Mouse (Mus musculus): ENCODE results near the gene March5. TPM values are rescaled to one million over a fixed set of nuclear protein-coding genes. Genes with fewer than 3 reads are reported as not detected.

Gene March5
- polyA plus RNA-seq, 1 experiment from 2014 or later = 155 TPM

DNA sequence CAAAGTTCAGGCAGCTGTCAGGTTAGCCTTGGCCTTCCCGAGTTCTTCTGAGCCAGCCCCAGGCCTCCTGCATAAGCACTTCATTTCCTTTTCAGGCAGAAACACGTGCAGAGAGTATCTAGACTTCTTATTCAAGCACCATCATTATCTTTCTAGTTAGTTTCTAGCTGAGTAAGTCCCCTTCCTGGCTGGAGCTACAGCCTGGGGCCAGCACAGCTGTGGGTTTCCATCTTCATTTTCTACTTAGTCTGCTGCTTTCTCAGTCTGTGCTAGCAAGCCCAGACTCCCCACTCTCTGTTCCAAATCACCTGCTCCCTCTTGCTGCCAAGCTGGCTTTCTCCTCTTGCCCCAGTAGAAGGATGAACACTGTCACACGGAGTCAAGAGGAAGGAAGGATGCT lies 39.5 kb downstream of the March5 start:
- Histone ChIP-seq H3K27me3 (ENCODE audit: control insufficient read depth, insufficient read depth, low read length) (no peaks in the 10 kb centered on the region), H3K9ac (ENCODE audit: low read length) (no peak overlapping the region), H3K4me1 (ENCODE audit: control insufficient read depth, insufficient read depth, low read length) (no peaks in the 10 kb centered on the region), H3K27ac (ENCODE audit: low read depth, low read length) (no peak overlapping the region), H3K4me2 (no peak overlapping the region), H3K9me3 (ENCODE audit: control insufficient read depth, low read length) (no peaks in the 10 kb centered on the region), H3K36me3 (ENCODE audit: control insufficient read depth, insufficient read depth, low read length) (no peaks in the 10 kb centered on the region), H3K4me3 (ENCODE audit: low read depth, low read length) (no peak overlapping the region)
- ATAC-seq (ENCODE audit: low FRiP score) (no peak), DNase-seq (ENCODE audit: low spot score, missing footprints) (no peak)
- 63% methylated on average over 3 of the region's 3 CpGs for WGBS

DNA sequence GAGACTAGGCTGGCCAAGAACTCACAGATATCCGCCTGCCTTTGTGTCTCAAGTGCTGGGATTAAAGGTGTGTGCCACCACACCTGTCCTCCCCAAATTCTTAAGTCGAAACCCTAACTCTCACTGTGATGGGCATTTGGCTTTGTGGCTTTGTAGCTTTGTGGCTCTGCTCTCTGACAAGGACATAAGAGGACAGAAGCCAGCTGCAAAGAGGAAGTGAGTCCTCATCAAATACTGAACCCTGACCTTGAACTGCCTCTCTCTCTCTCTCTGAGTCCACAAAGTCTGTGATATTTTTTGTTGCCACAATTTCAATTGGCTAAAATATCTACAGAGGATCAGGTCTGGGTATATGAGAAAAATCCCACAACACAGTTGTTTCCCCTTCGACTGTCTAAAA lies 40.9 kb downstream of the March5 start:
- no peaks in the 10 kb centered on the region for H3K27me3 ChIP-seq (ENCODE audit: control insufficient read depth, insufficient read depth, low read length)
- no peaks in the 10 kb centered on the region for H3K4me1 ChIP-seq (ENCODE audit: control insufficient read depth, insufficient read depth, low read length)
- no peaks in the 10 kb centered on the region for H3K36me3 ChIP-seq (ENCODE audit: control insufficient read depth, insufficient read depth, low read length)
- H3K4me2 ChIP-seq = no peak overlapping the region
- WGBS = 84% methylated on average over 3 of the region's 3 CpGs
- no peak for ATAC-seq (ENCODE audit: low FRiP score)
- H3K4me3 ChIP-seq (ENCODE audit: low read depth, low read length) = no peak overlapping the region
- H3K9ac ChIP-seq (ENCODE audit: low read length) = no peak overlapping the region
- H3K9me3 ChIP-seq (ENCODE audit: control insufficient read depth, low read length) = no peaks in the 10 kb centered on the region
- H3K27ac ChIP-seq (ENCODE audit: low read depth, low read length) = no peak overlapping the region
- no peak for DNase-seq (ENCODE audit: low spot score, missing footprints)

DNA sequence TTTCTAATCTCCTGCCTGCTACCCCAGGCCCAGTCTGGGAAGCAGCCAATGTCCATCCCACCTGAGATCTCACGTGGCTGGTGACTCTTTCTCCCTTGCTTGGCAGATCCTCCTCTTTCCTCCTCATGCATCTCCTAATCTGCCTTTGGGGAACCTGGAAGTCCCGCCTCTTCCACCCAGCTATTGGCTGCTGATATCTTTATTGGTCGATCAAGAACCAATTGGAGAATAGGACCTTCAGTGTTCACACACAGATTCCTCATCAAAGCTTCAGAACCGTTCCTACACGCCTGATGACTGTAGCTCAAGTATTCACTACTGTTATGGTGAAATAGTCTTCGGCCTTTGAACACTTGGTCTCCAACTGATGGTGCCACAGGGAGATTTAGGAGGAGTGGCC lies 44.8 kb downstream of the March5 start:
- Histone ChIP-seq H3K9me3 (ENCODE audit: control insufficient read depth, low read length) (no peaks in the 10 kb centered on the region), H3K4me3 (ENCODE audit: low read depth, low read length) (no peak overlapping the region), H3K4me1 (ENCODE audit: control insufficient read depth, insufficient read depth, low read length) (no peaks in the 10 kb centered on the region), H3K27me3 (ENCODE audit: control insufficient read depth, insufficient read depth, low read length) (no peaks in the 10 kb centered on the region), H3K4me2 (no peak overlapping the region), H3K9ac (ENCODE audit: low read length) (no peak overlapping the region), H3K36me3 (ENCODE audit: control insufficient read depth, insufficient read depth, low read length) (no peaks in the 10 kb centered on the region), H3K27ac (ENCODE audit: low read depth, low read length) (no peak overlapping the region)
- DNase-seq (ENCODE audit: low spot score, missing footprints) (no peak), ATAC-seq (ENCODE audit: low FRiP score) (no peak)
- 70% methylated on average over 6 of the region's 6 CpGs for WGBS

DNA sequence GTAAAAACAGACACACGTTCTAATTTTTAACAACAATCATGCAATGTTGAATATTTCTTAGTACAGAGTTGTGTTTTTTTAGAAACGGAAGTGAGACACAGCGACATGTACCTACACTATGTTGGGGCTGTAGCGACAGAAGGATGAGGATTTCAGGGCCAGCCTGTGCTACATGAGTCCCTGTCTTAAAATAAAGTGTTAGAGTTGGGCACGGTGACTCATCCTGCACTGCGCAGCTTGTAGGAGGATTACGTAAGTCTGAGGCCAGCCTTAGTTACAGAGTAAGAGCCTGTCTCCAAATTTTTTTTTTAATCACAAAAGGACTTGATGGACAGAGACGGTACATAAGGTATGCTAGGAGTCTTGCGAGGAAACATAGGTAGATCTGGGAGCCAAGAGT lies 48.0 kb downstream of the March5 start:
- no peak overlapping the region for H3K9ac ChIP-seq (ENCODE audit: low read length)
- DNase-seq (ENCODE audit: low spot score, missing footprints) (no peak), ATAC-seq (ENCODE audit: low FRiP score) (no peak)
- WGBS = 92% methylated on average over 9 of the region's 9 CpGs
- H3K27me3 ChIP-seq (ENCODE audit: control insufficient read depth, insufficient read depth, low read length) = no peaks in the 10 kb centered on the region
- no peaks in the 10 kb centered on the region for H3K36me3 ChIP-seq (ENCODE audit: control insufficient read depth, insufficient read depth, low read length)
- H3K4me1 ChIP-seq (ENCODE audit: control insufficient read depth, insufficient read depth, low read length) = no peaks in the 10 kb centered on the region
- H3K4me2 ChIP-seq = no peak overlapping the region
- no peak overlapping the region for H3K4me3 ChIP-seq (ENCODE audit: low read depth, low read length)
- no peaks in the 10 kb centered on the region for H3K9me3 ChIP-seq (ENCODE audit: control insufficient read depth, low read length)
- no peak overlapping the region for H3K27ac ChIP-seq (ENCODE audit: low read depth, low read length)

DNA sequence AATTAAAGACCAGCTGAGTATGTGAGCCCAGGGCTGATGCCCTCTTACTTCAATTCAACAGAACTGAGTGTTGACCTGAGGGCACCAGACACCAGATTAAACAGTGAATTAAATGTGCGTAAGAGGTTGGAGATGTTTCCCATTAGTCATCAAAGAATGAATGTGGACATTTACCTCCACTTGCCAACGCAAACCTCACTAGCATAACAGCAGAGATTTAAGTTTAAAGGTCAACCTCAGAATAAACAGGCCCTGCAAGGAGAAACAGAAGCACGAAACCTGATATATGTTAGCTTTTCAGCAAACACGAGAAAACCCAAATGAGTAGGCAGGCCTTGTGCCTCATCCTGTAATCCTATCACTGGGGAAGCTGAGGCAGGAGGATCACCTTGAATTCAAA lies 55.0 kb downstream of the March5 start:
- no peaks in the 10 kb centered on the region for H3K36me3 ChIP-seq (ENCODE audit: control insufficient read depth, insufficient read depth, low read length)
- ATAC-seq (ENCODE audit: low FRiP score) = no peak
- no peak for DNase-seq (ENCODE audit: low spot score, missing footprints)
- peaks cover 2% of the 10 kb centered on the region; the same call in 1 of the 2 replicates for H3K4me1 ChIP-seq (ENCODE audit: control insufficient read depth, insufficient read depth, low read length)
- H3K4me2 ChIP-seq = no peak overlapping the region
- H3K9ac ChIP-seq (ENCODE audit: low read length) = no peak overlapping the region
- no peak overlapping the region for H3K4me3 ChIP-seq (ENCODE audit: low read depth, low read length)
- no peaks in the 10 kb centered on the region for H3K9me3 ChIP-seq (ENCODE audit: control insufficient read depth, low read length)
- 72% methylated on average over 4 of the region's 4 CpGs for WGBS
- no peak overlapping the region for H3K27ac ChIP-seq (ENCODE audit: low read depth, low read length)
- no peaks in the 10 kb centered on the region for H3K27me3 ChIP-seq (ENCODE audit: control insufficient read depth, insufficient read depth, low read length)

DNA sequence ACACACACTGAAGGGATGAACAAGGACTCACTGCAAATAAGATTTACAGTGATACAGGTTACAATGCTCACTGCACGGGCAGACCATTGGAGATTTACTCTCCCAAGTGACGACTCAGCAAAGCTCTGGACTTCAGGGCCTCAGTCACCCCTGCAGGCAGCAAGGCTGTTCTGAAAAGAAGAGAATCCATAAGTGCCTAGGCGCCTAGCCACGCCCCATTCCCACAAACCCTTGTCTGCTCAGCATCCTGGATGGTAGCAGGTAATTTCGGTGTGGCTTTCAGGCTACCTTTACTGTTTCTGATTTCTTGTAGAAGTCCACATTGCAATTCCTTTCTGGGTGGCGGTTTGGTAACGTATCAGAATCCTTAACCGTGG lies 56.2 kb downstream of the March5 start:
- Histone ChIP-seq H3K27me3 (ENCODE audit: control insufficient read depth, insufficient read depth, low read length) (no peaks in the 10 kb centered on the region), H3K27ac (ENCODE audit: low read depth, low read length) (no peak overlapping the region), H3K4me2 (no peak overlapping the region), H3K9ac (ENCODE audit: low read length) (no peak overlapping the region), H3K9me3 (ENCODE audit: control insufficient read depth, low read length) (no peaks in the 10 kb centered on the region), H3K4me1 (ENCODE audit: control insufficient read depth, insufficient read depth, low read length) (peaks cover 2% of the 10 kb centered on the region; the same call in 1 of the 2 replicates), H3K4me3 (ENCODE audit: low read depth, low read length) (no peak overlapping the region), H3K36me3 (ENCODE audit: control insufficient read depth, insufficient read depth, low read length) (no peaks in the 10 kb centered on the region)
- DNase-seq (ENCODE audit: low spot score, missing footprints) (no peak), ATAC-seq (ENCODE audit: low FRiP score) (no peak)
- 63% methylated on average over 8 of the region's 8 CpGs for WGBS

DNA sequence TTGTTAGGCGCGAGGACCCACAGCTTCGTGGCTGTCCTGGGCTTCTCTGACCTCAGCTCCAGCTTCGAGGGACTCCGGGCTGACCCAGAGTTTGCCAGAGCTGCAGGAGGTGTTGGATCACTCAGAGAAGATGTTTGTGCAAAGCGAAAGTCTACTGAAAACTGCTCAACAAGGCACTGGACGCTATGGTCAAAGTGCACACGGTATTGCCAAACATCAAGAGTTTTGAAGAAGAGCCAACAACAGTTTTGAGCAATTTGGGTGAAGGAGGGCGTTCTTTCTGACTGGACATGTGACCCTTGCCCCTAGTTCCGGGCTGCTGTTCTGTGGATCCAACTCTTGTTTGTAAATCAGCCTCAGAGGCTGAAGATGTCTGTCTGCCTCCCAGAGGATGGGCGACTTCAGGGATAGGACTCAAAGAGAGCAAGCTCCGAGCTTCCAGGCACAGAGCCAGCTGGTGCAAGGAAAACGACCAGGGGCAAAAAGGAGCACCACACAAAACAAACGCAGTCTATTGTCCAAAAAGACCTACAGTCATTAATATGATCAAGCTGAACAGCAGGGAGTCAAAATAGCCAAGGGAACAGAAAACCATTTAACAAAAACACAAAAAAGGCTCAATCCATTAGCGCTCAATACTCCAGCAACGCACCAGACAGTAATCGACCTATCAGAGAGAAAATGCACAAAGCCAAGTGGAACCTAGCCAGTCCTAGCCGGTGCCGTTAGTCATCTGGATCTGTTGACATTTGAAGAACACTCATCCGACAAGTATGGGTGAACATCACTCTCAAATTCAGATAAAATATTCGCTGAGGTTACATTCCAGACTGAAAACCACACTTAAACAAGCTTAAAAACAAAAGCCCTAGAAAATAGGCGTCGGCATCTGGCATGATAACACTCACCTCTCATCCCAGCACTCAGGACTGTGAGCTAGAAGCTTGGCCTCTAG lies 56.9 kb downstream of the March5 start:
- H3K36me3 ChIP-seq (ENCODE audit: control insufficient read depth, insufficient read depth, low read length) = no peaks in the 10 kb centered on the region
- no peaks in the 10 kb centered on the region for H3K9me3 ChIP-seq (ENCODE audit: control insufficient read depth, low read length)
- H3K4me3 ChIP-seq (ENCODE audit: low read depth, low read length) = no peak overlapping the region
- WGBS = 77% methylated on average over 23 of the region's 23 CpGs
- no peak overlapping the region for H3K9ac ChIP-seq (ENCODE audit: low read length)
- no peak overlapping the region; the same call in 1 of the 2 replicates for H3K27ac ChIP-seq (ENCODE audit: low read depth, low read length)
- H3K27me3 ChIP-seq (ENCODE audit: control insufficient read depth, insufficient read depth, low read length) = no peaks in the 10 kb centered on the region
- H3K4me1 ChIP-seq (ENCODE audit: control insufficient read depth, insufficient read depth, low read length) = peaks cover 2% of the 10 kb centered on the region; the same call in 1 of the 2 replicates
- H3K4me2 ChIP-seq = no peak overlapping the region
- ATAC-seq (ENCODE audit: low FRiP score) = no peak
- DNase-seq (ENCODE audit: low spot score, missing footprints) = no peak

DNA sequence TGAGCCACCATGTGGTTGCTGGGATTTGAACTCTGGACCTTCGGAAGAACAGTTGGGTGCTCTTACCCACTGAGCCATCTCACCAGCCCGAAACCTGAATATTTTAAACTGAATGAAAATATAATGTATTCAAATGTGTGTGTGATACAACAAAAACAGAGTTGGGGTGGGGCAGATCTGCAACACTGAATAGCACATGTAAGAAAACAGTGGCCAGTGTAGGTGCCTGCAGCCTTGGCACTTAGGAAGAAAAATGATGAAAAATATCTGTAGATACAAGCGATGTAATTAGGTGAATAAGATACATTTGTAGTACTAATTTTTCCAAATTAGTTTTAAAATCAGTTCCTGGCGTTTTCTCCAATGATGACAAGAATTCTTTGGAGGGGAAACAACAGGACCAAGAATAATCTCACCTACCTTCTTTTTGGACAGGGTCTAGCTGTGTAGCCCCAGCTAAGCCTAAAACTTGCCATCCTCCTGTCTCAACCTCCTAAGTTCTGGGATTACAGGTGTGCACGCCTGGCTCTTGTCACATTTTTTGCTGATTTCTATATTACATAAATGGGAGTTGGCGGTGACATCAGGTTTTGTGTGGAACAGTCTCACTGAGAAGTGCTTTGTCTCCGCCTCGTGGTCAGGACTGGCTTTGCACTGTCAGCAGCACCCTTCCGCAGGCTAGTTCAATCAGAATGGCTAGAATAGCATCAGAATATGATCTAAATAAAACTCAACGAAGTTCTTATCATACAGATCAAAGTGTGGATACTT lies 58.2 kb downstream of the March5 start:
- H3K27ac ChIP-seq (ENCODE audit: low read depth, low read length) = no peak overlapping the region
- H3K4me2 ChIP-seq = no peak overlapping the region
- H3K27me3 ChIP-seq (ENCODE audit: control insufficient read depth, insufficient read depth, low read length) = no peaks in the 10 kb centered on the region
- 35% methylated on average over 10 of the region's 10 CpGs for whole genome bisulfite sequencing
- no peaks in the 10 kb centered on the region for H3K36me3 ChIP-seq (ENCODE audit: control insufficient read depth, insufficient read depth, low read length)
- DNase-seq (ENCODE audit: low spot score, missing footprints) (peak; percentile 97), ATAC-seq (ENCODE audit: low FRiP score) (peak; percentile 73; the same call in 1 of the 2 replicates)
- H3K9me3 ChIP-seq (ENCODE audit: control insufficient read depth, low read length) = no peaks in the 10 kb centered on the region
- H3K4me3 ChIP-seq (ENCODE audit: low read depth, low read length) = no peak overlapping the region
- no peak overlapping the region for H3K9ac ChIP-seq (ENCODE audit: low read length)
- peaks cover 2% of the 10 kb centered on the region; the same call in 1 of the 2 replicates for H3K4me1 ChIP-seq (ENCODE audit: control insufficient read depth, insufficient read depth, low read length)

DNA sequence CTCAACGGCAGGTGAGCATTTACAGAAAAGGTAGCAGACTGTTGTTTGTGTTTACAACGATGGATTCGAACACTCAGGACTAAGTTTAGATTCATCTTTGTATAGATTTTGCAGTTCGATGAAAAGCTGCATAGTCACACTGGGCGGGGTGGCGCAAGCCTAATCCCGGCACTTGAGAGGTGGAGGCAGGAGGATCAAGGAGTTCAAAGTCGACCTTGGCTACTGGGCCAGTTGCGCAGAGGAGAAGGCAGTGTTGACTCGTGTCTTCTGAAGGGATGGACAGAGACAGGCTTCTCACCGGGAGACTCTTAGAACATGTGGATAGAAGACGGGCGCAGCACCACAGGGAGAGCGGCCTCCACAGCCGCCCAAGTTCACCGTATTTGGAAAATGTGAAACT lies 61.8 kb downstream of the March5 start:
- Histone ChIP-seq H3K27ac (ENCODE audit: low read depth, low read length) (no peak overlapping the region), H3K4me3 (ENCODE audit: low read depth, low read length) (no peak overlapping the region), H3K36me3 (ENCODE audit: control insufficient read depth, insufficient read depth, low read length) (no peaks in the 10 kb centered on the region), H3K4me2 (no peak overlapping the region), H3K9ac (ENCODE audit: low read length) (no peak overlapping the region), H3K4me1 (ENCODE audit: control insufficient read depth, insufficient read depth, low read length) (peaks cover 2% of the 10 kb centered on the region; the same call in 1 of the 2 replicates), H3K27me3 (ENCODE audit: control insufficient read depth, insufficient read depth, low read length) (no peaks in the 10 kb centered on the region), H3K9me3 (ENCODE audit: control insufficient read depth, low read length) (no peaks in the 10 kb centered on the region)
- WGBS = 89% methylated on average over 16 of the region's 16 CpGs
- no peak for DNase-seq (ENCODE audit: low spot score, missing footprints)
- no peak for ATAC-seq (ENCODE audit: low FRiP score)
